Mouse (Mus musculus) olfactory bulb, adult 2 months (tissue): ENCODE data around the gene Gm17190.

Source experiments
- CTCF ChIP-seq: fragments of 200-500 bp; IDR thresholded peaks from 2 replicates; pipeline ENCODE4 v1.5.1; 2012; ENCODE audit warnings: low read depth, mild to moderate bottlenecking, low read length, moderate library complexity; ENCODE audit not compliant: insufficient read depth
- POLR2A ChIP-seq: fragments of 200-500 bp; IDR thresholded peaks from 2 replicates; pipeline ENCODE4 v1.6.1; 2012; ENCODE audit warnings: mild to moderate bottlenecking, low read depth, low read length, moderate library complexity; ENCODE audit not compliant: insufficient read depth

- TF ChIP-seq POLR2A, result no peak
- TF ChIP-seq CTCF, result no peak
Observed at GRCm38 (mm10) chr13:96110767-96111166, 28.9 kb downstream of the Gm17190 start.
